Mouse (Mus musculus): ENCODE results near the gene Usf1.

The Usf1 gene

DNA sequence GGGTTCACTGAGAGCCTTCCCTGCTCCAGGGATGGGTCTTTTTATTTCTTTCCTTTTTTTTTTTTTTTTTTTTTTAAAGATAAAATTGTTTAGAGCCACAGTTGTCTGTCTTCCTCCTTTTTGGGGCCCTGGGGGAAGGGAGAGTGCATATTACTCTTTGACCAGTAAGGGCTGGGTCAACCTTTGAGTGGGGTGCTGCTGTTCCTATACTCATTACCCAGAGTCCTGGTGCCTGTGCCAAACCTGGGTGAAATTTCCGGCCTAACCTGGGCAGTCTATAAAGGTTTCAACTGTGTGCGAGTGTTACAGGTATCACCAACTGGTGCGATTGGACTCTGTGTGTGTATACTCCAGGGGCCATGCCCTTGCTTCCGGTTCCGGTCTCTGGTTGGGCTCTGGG is 7.5 kb downstream of the Usf1 start, which contains the start of gene Tstd1:
TSS of gene Tstd1 (plus strand) at position 213 of the 400 bp plus-strand sequence.
- DNase-seq (ENCODE audit: low spot score in 2 of 2), result no peak

DNA sequence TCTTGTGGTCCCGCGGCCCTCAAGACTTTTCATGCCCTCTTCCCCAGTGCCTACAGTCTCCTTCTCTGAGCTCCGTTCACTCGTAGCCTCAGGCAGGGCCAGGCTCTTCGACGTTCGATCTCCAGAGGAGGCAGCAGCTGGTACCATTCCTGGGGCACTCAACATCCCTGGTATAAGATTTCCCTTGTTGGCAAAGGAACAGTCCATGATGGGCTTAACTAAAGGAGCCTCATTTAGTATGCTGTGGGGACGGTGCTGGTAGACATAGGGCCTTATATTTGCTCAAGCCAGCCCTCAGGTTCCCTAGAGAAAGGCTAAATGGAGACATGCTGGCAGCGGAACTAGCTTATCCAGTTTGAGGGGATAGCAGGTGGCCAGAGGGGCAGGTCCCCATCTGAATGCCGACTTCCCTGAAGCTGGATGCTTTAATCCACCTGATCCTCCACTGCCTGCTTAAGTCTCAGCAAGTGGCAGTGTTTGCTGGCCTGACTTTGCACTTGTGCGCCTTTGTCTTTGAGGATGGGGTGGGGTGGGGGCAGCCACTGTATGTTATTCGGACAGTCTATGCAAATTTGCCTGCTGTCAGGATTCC is 8.3 kb downstream of the Usf1 start:
- DNase-seq (ENCODE audit: low spot score in 2 of 2), result no peak

DNA sequence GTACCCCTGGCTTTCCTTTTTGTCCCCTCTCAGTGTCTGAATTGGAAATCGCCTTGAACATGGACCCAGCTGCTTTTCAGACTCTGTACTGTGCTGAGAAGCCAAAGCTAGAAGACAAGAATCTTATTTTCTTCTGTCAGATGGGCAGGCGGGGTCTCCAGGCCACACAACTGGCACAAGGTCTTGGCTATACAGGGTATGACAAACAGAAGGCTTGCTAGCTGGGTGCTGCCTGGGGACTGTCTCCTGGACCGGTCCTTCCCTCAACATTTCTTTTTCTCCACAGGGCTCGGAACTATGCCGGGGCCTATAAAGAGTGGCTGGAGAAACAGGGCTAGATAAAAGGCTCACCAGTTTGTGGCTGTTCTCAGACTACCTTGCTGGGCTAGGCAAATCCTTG is 8.8 kb downstream of the Usf1 start:
- DNase-seq (ENCODE audit: low spot score in 2 of 2), result no peak

DNA sequence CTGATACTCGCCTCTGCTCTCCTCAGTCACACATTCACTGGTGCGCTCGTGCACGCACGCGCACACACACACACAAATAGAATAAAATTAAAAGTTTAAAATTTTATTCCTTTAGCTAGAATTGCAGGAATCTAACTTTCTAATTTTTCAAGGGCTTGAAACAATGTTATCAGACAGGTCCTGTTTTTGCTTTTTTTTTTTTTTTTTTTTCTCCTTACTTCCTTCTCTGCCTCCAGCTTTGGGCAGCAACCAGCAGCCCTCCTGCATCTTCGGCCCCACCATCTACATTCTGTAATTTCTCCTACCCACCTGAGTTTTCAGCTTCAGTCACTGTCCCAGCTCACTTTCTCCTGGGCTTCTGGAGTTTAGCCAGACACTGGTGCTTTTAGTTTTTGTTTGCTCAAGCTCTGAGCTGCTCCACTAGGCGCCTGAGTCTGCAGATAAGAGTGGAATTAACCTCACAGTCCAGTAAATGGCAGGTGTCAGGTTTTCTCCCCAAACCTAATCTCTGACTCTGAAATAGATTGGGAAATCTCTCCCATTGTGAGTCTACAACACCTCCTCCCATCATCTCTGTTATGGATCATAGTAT is 11.5 kb downstream of the Usf1 start:
- DNase-seq (ENCODE audit: low spot score in 2 of 2), result no peak

DNA sequence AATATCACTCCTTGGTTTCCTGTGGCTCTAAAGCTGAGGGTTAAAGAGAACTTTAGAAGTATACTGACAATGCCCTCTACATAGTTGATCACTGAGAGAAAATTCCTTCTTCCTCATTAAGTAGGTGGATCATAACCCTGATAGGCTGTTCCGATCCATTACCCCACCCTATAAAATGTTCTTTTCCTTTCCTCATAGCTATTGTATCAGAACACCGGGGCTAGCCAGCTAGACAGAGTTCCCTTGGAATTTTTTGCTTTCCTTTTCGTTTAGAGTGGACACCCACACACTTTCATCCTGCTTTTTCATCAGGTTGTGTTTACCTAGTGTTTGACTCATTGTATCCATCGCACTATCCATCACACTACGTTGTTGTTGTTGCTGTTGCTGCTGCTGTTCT is 13.5 kb downstream of the Usf1 start:
- no peak for DNase-seq (ENCODE audit: low spot score in 2 of 2)

DNA sequence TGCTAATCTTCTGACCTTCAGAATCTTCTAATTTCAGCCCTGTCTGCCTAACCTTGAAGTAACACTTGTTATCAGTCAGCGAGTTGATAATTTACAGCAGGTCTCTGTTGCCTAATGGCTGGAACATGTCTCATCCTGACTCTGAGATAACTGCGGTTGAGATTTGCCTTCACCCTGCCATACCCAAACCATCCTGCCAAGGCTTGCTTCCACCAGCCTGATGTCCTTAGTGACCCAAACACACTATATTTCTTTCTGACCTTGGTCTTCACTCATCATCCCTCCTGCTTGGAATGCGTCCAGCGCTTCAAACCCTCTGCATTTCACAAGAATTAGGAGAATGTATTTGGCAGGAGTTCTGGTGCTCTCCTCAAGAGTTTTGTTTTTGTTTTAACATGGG is 14.0 kb downstream of the Usf1 start:
- DNase-seq (ENCODE audit: low spot score in 2 of 2), result no peak

DNA sequence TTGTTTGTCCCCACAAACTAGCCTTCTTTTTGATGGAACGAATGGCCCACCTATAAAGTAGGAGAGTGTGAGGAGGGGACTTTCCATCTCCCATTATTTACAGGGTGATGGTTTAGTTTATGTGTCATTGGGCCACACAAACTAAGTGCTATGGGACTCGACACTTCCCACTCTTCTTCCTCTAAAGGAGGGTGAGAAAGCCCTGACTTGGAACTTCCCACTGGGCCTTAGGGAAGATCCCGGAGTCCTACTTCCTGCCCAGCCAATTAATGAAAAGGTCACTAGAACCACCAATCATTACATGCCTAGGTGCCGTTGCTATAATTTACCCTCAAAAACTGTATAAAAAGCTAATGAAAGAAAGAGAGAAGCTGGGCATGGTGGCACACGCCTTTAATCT is 21.0 kb downstream of the Usf1 start:
- no peak for DNase-seq (ENCODE audit: low spot score in 2 of 2)

DNA sequence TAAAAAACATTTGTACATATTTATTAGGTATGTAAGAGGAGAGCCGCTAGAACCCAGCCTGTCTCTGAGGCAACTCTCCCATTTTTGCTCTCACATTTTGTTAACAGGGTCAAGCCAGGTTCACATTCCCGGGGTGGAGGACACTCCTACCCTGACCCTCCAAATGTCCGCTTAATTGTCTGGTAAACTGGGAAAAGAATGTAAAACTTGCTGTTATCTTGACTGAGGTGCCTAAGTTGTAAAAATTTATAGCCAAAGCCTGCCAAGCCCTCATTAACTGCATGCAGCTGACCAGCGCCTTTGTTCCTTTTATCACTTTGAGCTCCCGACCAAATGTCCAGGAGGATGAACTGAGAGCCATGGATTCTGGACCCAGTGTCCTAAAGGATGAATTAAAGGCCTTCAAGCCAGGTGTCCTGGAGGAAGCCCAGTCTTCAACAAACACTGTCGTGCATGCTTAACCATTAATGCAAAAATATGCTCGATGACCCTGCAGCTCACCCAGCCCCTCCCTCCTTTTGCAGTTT is 24.2 kb downstream of the Usf1 start:
- DNase-seq (ENCODE audit: low spot score in 2 of 2), result no peak

DNA sequence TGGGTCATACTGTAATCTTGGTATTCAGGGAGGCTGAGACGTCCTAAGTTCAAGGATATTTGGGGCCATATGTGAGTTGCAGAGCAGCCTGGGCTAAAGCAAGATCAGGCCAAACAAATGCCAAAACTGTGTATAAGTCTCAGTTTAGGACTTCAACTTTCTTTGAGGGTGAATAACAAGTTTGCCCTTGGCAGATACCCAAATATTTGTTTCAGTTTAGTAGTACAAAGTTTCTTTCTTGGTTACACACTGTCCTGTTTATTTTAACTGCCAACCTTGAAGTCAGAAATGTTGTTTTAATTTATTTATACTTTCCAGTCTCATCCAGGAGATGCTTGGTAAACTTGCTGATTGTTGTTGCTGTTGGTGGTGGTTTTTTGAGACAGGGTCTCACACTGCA is 24.9 kb downstream of the Usf1 start:
- DNase-seq (ENCODE audit: low spot score in 2 of 2), result no peak

DNA sequence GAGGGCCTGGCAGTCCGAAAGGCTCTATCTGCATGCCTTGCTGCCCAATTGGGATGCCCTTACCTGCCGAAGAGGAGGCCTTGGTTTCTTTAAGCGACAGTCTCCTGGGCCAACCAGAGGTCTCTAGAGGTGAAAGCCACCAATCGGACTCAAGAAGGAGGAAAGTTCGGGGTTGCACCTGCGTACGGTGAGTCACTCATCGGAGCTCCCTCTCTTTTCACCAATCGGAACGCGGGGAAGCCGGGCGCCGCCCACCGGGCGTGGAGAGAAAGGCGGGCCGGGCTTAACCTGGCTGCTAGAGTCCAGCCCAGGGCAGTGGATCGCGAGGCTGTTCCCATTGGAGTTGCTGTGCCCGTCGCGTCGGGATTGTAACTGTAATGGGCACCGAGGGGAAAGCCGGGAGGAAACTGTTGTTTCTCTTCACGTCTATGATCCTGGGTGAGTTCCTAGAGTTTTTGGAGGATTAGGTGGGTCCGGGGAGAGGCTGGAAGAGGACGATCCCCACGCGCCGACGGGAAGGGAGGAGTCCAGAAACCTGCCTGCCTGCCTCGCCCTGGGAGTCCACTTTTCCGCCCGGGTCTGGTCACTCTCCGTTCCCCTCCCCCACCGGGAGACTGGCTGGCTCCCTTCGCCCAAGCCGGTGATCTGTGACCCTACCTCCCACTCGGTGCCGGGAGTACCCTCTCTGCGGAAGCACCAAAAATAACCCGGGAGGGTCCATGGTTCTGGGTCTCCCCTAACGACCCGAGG is 26.3 kb downstream of the Usf1 start, which contains the start of gene F11r:
TSS of gene F11r (plus strand) at position 272 of the 750 bp plus-strand sequence.
- DNase-seq (ENCODE audit: low spot score in 2 of 2), result peak; percentile 38 to 70

DNA sequence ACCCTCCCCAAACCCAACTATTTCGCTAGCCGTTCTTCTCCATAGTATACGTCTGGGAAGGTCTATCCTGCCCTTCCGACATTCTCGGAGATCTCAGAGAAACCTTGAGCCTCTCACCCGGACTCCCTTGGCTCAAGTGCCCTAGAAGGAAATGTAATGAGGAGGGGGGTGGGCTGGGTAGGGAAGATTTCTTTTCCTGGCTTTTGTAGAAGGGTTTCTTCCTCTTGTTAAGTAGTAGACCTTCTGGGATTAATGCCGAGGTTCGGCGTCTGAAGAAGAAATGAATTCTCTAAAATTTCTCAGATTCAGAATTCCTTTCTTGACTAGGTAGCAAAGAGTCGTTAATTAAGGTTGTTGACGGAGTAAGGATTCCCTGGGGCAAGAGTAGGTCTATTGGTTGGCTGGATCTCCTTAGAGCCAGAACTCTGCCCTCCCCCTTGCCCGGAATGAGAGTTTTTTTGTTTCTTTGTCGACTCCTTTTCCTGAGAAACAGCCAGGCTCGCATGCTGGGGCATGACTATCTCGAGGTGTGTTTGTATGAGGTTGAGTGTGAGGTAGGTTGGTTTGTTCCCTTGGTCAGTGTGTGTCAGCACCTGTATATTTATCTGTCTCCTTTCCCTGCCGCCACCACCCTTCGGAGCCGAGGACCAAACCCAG is 27.0 kb downstream of the Usf1 start:
- DNase-seq (ENCODE audit: low spot score in 2 of 2), result no peak

DNA sequence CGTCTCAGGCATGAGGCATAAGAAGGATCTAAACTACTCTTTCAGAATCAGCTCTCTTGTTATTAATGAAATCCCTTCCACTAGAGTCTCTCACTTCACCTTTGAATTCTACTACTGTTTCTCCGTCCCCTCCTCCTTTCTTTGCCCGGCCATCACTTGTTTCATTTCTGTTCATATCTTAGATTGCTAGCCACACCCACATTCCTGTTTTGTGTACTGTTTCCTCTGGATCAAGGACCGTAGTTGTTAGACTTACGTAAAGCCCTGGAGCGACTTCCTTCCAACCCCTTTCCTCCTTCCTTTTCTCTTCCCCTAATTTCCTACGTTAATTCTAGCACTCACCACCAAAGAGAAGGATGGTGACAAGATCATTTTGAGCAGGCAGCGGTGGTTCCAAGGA is 28.0 kb downstream of the Usf1 start:
- no peak for DNase-seq (ENCODE audit: low spot score in 2 of 2)

DNA sequence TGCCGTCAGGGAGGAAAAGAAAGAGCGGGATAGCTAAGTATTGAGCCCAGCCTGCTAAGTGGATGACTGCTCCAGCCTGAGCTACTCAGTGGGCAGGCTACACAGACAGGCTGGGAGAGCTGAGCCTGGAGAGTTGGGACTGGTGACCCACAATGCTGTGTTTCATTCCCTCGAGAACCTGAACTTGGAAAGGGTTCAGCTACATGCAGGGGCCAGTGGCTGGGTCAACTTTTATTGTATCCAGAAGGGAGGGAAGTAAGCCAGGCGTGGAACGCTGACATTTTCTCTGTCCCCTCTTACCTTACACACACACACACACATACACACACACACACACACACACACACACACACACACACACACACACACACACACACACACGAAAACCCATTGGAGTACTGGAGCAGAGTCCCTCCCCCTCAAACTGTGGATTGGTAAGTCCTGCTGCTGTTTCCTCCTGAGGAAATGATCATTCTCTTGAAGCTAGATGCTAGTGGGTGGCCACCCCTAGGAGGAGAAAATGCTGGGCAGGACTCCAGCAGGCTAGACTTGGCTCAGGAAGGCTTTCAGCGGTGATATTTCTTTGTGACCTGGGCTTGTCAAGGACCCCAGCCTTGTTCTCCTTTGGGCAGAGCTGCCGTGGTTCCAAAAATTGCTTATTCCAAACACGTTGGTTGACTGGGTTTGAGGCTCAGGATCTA is 29.1 kb downstream of the Usf1 start:
- no peak for DNase-seq (ENCODE audit: low spot score in 2 of 2)

DNA sequence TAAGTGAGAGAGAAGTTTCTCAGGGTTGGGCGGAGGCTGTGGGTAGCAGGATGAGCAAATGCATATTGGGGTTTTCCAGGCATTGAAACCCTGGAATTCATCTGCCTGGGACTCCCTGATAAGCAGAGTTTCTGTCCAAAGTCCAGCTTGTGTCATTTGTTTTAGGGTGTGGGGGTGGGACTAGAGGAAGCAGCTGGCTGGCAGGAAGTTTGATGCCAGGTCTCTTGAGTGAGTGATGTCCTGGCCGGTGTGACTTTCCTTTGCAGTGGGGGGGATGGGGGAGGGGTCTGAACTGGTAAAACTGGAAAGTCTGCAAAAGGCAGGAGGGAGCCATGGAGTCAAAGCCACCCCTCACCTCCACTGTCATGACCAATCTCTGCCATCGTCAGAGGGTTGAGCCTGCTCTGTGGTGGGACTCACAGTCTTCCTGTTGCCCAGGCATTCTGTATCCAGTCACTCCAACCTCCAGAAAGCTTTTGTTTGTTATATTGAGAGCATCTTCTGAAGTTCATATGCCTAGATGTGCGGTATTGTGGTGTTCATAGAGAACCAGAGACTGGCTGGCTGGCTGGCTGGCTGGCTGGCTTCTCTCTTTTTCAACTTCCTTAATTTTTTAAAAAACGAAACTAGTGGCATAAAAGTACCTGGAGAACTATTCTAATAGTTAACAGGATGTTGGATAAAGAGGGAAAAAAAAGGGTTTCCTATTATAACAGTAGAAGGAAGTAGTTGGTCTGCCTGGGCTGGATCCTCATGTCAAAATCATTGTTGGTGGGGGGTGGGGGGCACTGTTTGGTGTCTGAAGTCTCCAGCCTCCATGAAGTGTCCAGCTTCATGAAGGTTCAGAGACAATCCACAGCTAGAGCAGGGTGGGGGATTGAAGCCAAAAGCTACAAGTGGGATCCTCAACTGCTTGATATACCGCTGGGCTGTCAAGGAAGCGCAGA is 30.6 kb downstream of the Usf1 start:
- no peak for DNase-seq (ENCODE audit: low spot score in 2 of 2)

DNA sequence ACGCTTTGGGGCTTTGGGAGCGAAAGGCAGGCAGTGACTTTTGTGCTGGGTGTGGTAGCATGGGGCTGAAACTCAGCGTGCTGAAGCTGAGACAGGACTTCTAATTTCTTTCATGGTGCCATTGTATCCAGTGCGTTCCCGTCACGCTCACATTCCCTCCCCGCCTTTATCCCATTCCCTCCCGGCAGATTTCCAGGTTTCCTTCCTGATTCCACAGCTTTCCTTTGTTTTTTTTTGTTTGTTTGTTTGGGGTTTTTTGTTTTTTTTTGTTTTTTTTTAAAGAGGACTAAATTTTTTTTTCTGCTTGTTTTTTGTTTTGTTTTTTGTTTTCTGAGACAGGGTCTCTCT is 31.3 kb downstream of the Usf1 start:
- DNase-seq (ENCODE audit: low spot score in 2 of 2), result no peak

DNA sequence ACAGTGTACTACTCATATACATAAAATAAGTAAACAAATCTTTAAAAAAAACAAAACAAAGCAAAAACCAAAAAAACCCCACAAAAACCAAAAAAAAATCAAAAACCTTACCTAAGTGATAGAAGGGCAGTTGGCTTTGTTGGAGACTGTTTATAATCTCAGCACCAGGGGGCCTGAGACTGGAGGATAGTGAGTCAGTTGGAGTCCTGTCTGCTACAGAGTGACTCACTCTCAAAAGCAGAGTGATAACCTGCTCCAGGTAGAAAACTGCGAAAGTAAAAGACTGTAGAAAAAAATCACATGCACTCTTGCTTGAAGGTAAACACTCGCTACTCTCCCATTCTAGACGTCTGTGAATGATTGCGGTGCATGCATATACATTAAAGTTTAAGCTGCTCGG is 33.9 kb downstream of the Usf1 start:
- no peak for DNase-seq (ENCODE audit: low spot score in 2 of 2)

DNA sequence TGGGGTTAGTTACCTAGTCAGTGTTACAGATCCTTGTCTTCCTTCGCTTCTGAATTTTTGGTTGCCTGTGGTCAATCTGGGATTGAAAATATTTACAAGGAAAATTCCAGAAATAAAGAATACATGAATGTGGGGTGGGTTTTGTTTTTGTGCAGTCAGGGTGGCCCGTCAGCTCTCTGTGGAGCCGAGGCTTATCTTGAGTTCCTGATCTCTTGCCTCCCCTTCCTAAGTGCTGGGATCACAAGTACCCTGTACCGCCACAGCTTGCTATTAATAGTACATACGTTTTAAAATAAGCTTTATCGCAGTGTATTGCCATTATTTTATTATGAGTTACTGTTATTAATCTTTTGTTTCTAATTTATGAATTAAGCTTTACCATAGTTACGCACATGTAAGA is 35.7 kb downstream of the Usf1 start:
- DNase-seq (ENCODE audit: low spot score in 2 of 2), result no peak

DNA sequence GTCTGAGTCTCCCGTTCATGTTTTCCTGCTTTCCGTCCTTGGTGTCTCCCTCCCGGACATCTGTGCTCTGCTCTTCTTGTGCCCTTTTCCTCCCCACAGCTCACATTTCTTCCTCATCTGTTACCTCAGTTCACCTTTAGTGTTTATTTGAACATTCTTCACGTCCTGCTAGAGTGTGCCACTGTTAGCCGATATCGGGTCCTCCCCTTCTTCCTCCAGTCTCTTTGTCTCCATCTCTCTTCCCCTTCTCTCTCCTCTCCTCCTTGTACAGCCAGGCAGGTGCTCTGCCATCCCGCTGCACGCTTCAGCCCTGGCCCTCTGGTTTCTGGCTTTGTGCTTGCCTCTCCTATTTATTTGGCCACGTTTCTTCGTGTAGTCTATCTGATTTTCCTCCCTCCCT is 36.6 kb downstream of the Usf1 start:
- no peak for DNase-seq (ENCODE audit: low spot score in 2 of 2)

DNA sequence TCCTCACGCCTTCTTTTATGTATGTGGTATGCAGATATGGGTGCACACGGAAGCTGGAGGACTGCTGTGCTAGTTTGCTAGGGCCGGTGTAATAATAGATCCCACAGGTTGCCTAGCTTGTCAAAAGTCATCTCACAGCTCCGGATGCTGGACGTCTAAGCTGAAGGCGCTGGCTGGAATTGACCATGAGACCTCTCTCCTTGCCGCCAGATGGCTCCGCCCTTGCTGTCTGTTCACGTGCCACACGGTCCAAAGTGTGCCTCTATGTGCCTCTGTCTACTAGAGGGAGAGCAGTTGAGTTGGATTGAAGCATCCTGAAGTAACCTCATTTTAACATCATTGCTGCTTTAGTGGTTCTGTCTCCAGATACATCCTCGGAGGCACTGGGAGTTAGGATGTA is 38.9 kb downstream of the Usf1 start:
- DNase-seq (ENCODE audit: low spot score in 2 of 2), result no peak

DNA sequence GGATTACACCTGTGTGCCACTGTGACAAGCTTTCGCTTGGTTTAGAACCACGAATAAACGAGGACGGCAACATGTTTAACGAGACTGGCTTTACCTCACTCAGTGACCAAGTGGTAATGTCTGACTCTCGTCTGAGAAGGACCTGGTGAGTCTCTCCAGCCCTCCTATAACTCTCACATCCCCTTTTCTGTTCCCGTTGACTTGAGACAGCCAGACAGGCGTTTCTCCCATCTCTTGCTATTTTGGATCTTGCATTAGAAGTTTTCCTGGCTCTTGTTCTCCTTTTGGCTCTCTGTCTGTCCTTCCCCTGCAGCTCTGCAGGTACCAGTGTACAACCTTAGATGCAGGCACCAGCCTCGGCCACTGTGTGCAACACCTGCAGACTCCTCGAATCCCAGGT is 39.9 kb downstream of the Usf1 start:
- no peak for DNase-seq (ENCODE audit: low spot score in 2 of 2)

DNA sequence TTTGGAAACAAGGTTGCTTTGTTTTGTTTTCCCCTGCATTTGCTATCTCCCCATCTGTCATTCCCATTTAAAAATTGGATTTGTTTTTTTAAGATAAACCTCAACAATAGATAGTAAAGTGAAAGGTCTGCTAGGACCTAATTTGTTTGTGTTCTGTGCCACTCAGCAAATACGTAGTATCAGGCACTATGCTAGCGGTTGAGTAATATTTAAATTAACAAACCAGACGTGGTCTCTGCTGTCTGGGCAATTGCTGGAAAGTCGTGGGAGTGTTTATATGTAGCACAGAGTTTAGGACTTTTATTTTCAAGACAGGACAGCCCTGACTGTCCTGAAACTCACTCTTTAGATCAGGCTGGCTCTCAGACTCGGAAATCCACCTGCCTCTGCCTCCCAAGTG is 41.4 kb downstream of the Usf1 start:
- no peak for DNase-seq (ENCODE audit: low spot score in 2 of 2)
